Mouse (Mus musculus) brain, adult 2 months (tissue): ENCODE results near the gene Tmem52.

Source experiments
- DNase-seq: peaks from one replicate; pipeline ENCODE4 v3.0.0; 2011; ENCODE audit warnings: low read depth, low spot score

The Tmem52 gene

GRCm38 (mm10) chr4:155505671-155506295, 36.9 kb downstream of the Tmem52 start:
- no peak for DNase-seq

GRCm38 (mm10) chr4:155508614-155509013, 39.7 kb downstream of the Tmem52 start:
- no peak for DNase-seq

- no peak for DNase-seq
Observed at GRCm38 (mm10) chr4:155510981-155511380, 42.1 kb downstream of the Tmem52 start.

- no peak for DNase-seq
Observed at GRCm38 (mm10) chr4:155514810-155515209, 45.9 kb downstream of the Tmem52 start.

- no peak for DNase-seq
Observed at GRCm38 (mm10) chr4:155517948-155518517, 49.1 kb downstream of the Tmem52 start.
